Mouse (Mus musculus) left cerebral cortex, postnatal 14 days (tissue): ENCODE measurements around the gene Ipo4. TPM values are rescaled to one million over a fixed set of nuclear protein-coding genes. Genes with fewer than 3 reads are reported as not detected.

Experiments
- DNase-seq, 2 experiments: peaks; one replicate each; pipeline ENCODE4 v3.0.0; 2021 to 2022; ENCODE audit warnings: low spot score in 2 of 2, mixed read lengths in 1 of 2
- intact Hi-C: fragments of 180-260 bp; cut with DNase I; formaldehyde crosslinking; loops from one replicate; pipeline ENCODE4 v1.15.1; 2025
- total RNA-seq, 2 experiments: library from RNA; stranded (reverse); gene quantifications; 2 replicates each; pipeline ENCODE4 v1.2.3; 2021

The Ipo4 gene
- total RNA-seq, 2 experiments from 2014 or later = 123 to 171 TPM

- intact Hi-C loops = no loop called here
- no peak for DNase-seq
These were observed 60.0 kb downstream of the Ipo4 start for GRCm38 (mm10) chr14:55575711-55576110.

Other genes starting within 250 kb of the Ipo4 start
- 10 to 100 TPM; 11.7 to 16.0 TPM for gene Dhrs4, start 157.2 kb downstream of the Ipo4 start, total RNA-seq
- 10 to 100 TPM; 53.5 to 70.2 TPM for gene Carmil3, start 145.3 kb downstream of the Ipo4 start, total RNA-seq
- 100 to 1,000 TPM; 184 to 205 TPM for gene Cpne6, start 125.5 kb downstream of the Ipo4 start, total RNA-seq
- gene Nrl, start 111.0 kb downstream of the Ipo4 start, total RNA-seq = under 1 TPM; 0.33 to 0.61 TPM
- 10 to 100 TPM; 18.6 to 19.5 TPM for gene Pck2, start 95.7 kb downstream of the Ipo4 start, total RNA-seq
- 10 to 100 TPM; 75.3 to 78.4 TPM for gene Dcaf11, start 76.0 kb downstream of the Ipo4 start, total RNA-seq
- not detected for gene A730061H03Rik, start 75.6 kb downstream of the Ipo4 start, total RNA-seq
- gene Fitm1, start 60.3 kb downstream of the Ipo4 start, total RNA-seq = not detected
- 10 to 100 TPM; 44.9 to 56.5 TPM for gene Psme1, start 57.8 kb downstream of the Ipo4 start, total RNA-seq
- gene Emc9, start 50.7 kb downstream of the Ipo4 start, total RNA-seq = 10 to 100 TPM; 38.7 to 45.5 TPM
- gene Psme2, start 44.8 kb downstream of the Ipo4 start, total RNA-seq = 10 to 100 TPM; 48.1 to 49.0 TPM
- 10 to 100 TPM; 26.0 to 29.5 TPM for gene Rnf31, start 44.2 kb downstream of the Ipo4 start, total RNA-seq
- gene Irf9, start 32.4 kb downstream of the Ipo4 start, total RNA-seq = 1 to 10 TPM; 8.0 to 8.4 TPM
- gene Rec8, start 17.9 kb downstream of the Ipo4 start, total RNA-seq = 1 to 10 TPM; 2.1 to 3.4 TPM
- gene Gm49378, start 1.9 kb upstream of the Ipo4 start, total RNA-seq = 1 to 10 TPM; 4.8 to 8.1 TPM
- gene Tm9sf1, start 7.8 kb upstream of the Ipo4 start, total RNA-seq = 10 to 100 TPM; 42.1 to 42.2 TPM
- gene Tssk4, start 14.2 kb upstream of the Ipo4 start, total RNA-seq = under 1 TPM; 0.74 to 0.92 TPM
- gene Mdp1, start 24.6 kb upstream of the Ipo4 start, total RNA-seq = 10 to 100 TPM; 37.8 to 42.6 TPM
- 10 to 100 TPM; 22.7 to 24.6 TPM for gene Gmpr2, start 36.0 kb upstream of the Ipo4 start, total RNA-seq
- 100 to 1,000 TPM; 305 to 339 TPM for gene Nedd8, start 36.2 kb upstream of the Ipo4 start, total RNA-seq
- 10 to 100 TPM; 14.8 to 16.0 TPM for gene Tinf2, start 45.9 kb upstream of the Ipo4 start, total RNA-seq
- gene Tgm1, start 78.0 kb upstream of the Ipo4 start, total RNA-seq = under 1 TPM in 1 of 2 experiments, not detected in 1; 0.25 TPM
- gene Rabggta, start 86.3 kb upstream of the Ipo4 start, total RNA-seq = 10 to 100 TPM; 44.2 to 45.4 TPM
- 100 to 1,000 TPM in 1 of 2 experiments, 10 to 100 TPM in 1; 99.8 to 104 TPM for gene Dhrs1, start 109.7 kb upstream of the Ipo4 start, total RNA-seq
- 10 to 100 TPM; 13.4 to 13.9 TPM for gene Nop9, start 109.7 kb upstream of the Ipo4 start, total RNA-seq
- gene Cideb, start 122.5 kb upstream of the Ipo4 start, total RNA-seq = under 1 TPM; 0.68 to 0.93 TPM
- gene Ltb4r2, start 125.5 kb upstream of the Ipo4 start, total RNA-seq = under 1 TPM; 0.22 to 0.42 TPM
- gene Ltb4r1, start 130.0 kb upstream of the Ipo4 start, total RNA-seq = under 1 TPM; 0.24 to 0.40 TPM
- 1 to 10 TPM; 5.1 to 6.6 TPM for gene Adcy4, start 148.1 kb upstream of the Ipo4 start, total RNA-seq
- 1 to 10 TPM in 1 of 2 experiments, under 1 TPM in 1; 0.83 to 1.0 TPM for gene Ripk3, start 152.9 kb upstream of the Ipo4 start, total RNA-seq
- gene Nfatc4, start 187.2 kb upstream of the Ipo4 start, total RNA-seq = 1 to 10 TPM; 3.0 to 4.0 TPM
- gene Nynrin, start 218.1 kb upstream of the Ipo4 start, total RNA-seq = 1 to 10 TPM; 8.8 to 9.7 TPM
- gene Cbln3, start 248.4 kb upstream of the Ipo4 start, total RNA-seq = 1 to 10 TPM in 1 of 2 experiments, under 1 TPM in 1; 0.23 to 1.1 TPM
- gene Khnyn, start 249.0 kb upstream of the Ipo4 start, total RNA-seq = 10 to 100 TPM; 10.4 to 10.8 TPM